Mouse (Mus musculus) stomach, postnatal 0 days (tissue): Measurements from ENCODE around the gene Nmur1.

Source experiments
- CTCF ChIP-seq: IDR thresholded peaks from 2 replicates; pipeline ENCODE4 v1.5.1; 2016; ENCODE audit warnings: antibody characterized with exemption, low read depth, mild to moderate bottlenecking, moderate library complexity
- EP300 ChIP-seq: optimal IDR thresholded peaks from 2 replicates; pipeline ENCODE3; 2016; ENCODE audit warnings: antibody characterized with exemption

GRCm38 (mm10) chr1:86416321-86416720 lies 9.7 kb downstream of the Nmur1 start:
- peak; percentile 83 for TF ChIP-seq CTCF
- no peak for TF ChIP-seq EP300
